Mouse (Mus musculus): Measurements from ENCODE around the gene Popdc2. TPM values are rescaled to one million over a fixed set of nuclear protein-coding genes. Genes with fewer than 3 reads are reported as not detected.

Popdc2 gene
- polyA plus RNA-seq, 1 experiment: 8.1 TPM

DNA sequence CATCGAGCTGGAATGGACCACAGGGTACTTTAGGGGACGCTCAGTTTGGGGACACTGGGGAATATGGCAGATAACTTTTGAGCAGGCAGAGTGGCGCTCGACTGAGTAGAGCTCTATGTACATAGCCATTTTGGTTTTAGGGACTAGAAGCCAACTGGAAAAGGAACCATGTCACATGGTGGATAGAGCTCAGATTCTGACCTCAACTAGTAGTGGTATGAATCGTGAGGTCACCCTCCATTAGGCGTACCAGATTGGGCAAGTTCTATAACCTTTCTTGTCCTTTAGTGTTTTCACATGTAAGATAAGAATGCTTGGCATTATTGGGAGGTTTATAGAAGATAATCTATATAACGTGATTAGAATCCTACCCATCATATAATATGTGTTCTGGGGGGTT lies 28.3 kb downstream of the Popdc2 start:
- H3K36me3 ChIP-seq (ENCODE audit: control insufficient read depth): no peaks in the 10 kb centered on the region
- no peaks in the 10 kb centered on the region; the same call in 1 of the 2 replicates for H3K27me3 ChIP-seq (ENCODE audit: control insufficient read depth)
- peaks cover 33% of the 10 kb centered on the region for H3K4me1 ChIP-seq (ENCODE audit: control insufficient read depth)
- H3K4me3 ChIP-seq (replicated peaks): no peak overlapping the region
- TF ChIP-seq TAL1 (IDR thresholded peaks at IDR 0.05; ENCODE audit: low read length): no peak
- TF ChIP-seq GATA1 (IDR thresholded peaks at IDR 0.05; ENCODE audit: low read length): no peak
- H3K9me3 ChIP-seq (ENCODE audit: control insufficient read depth, low read length): no peaks in the 10 kb centered on the region

DNA sequence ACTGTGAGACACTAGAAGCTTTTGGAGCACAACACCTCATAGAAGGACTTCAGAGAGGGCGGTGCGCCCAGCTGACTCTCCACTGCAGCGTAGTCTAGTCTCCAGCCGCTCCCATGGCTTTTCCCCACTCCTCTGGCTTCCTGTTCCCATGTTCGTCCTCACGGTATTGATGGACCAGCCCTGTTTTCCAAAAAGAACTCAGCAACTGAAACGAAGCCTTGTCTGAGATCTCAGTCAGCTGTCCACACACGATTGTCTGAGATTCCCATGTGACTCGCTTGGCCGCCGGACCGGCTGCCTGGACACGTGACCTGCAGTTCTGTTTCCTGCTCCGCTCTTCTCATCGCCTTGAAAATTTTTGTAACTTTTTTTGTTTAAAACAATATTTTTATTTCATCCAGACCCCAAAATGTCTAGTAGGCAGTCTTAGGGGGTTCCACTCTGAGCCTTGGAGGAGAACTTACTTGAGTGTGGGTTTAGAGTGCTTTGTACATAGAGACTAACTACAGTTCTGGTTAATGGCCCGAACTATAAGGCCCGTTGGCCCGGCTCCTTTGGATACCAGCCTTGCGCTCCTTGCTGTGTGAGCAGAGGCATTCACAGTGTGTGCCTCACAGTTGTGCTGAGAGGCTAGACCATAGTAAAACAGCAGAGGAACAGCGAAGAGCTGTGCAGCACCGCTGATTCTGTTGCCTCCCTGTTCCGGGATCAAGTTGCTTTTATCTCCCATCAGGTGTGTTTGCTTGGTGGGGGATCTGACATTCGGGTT lies 30.3 kb downstream of the Popdc2 start:
- H3K9me3 ChIP-seq (ENCODE audit: control insufficient read depth, low read length): no peaks in the 10 kb centered on the region
- peaks cover 17% of the 10 kb centered on the region for H3K4me1 ChIP-seq (ENCODE audit: control insufficient read depth)
- H3K4me3 ChIP-seq (replicated peaks): no peak overlapping the region
- TF ChIP-seq TAL1 (IDR thresholded peaks at IDR 0.05; ENCODE audit: low read length) (no peak), GATA1 (IDR thresholded peaks at IDR 0.05; ENCODE audit: low read length) (no peak)
- H3K27me3 ChIP-seq (ENCODE audit: control insufficient read depth): peaks cover 3% of the 10 kb centered on the region; the same call in 1 of the 2 replicates
- no peaks in the 10 kb centered on the region for H3K36me3 ChIP-seq (ENCODE audit: control insufficient read depth)

- TF ChIP-seq GATA1 (IDR thresholded peaks at IDR 0.05; ENCODE audit: low read length) (no peak), TAL1 (IDR thresholded peaks at IDR 0.05; ENCODE audit: low read length) (no peak)
- H3K36me3 ChIP-seq (ENCODE audit: control insufficient read depth): no peaks in the 10 kb centered on the region
- peaks cover 3% of the 10 kb centered on the region; the same call in 1 of the 2 replicates for H3K27me3 ChIP-seq (ENCODE audit: control insufficient read depth)
- no peak overlapping the region for H3K4me3 ChIP-seq (replicated peaks)
- H3K4me1 ChIP-seq (ENCODE audit: control insufficient read depth): peaks cover 10% of the 10 kb centered on the region
- H3K9me3 ChIP-seq (ENCODE audit: control insufficient read depth, low read length): no peaks in the 10 kb centered on the region
These were observed 32.2 kb downstream of the Popdc2 start for GRCm38 (mm10) chr16:38394191-38394618.

GRCm38 (mm10) chr16:38395060-38395730 lies 33.2 kb downstream of the Popdc2 start:
- H3K9me3 ChIP-seq (ENCODE audit: control insufficient read depth, low read length): no peaks in the 10 kb centered on the region
- H3K4me3 ChIP-seq (replicated peaks): no peak overlapping the region
- no peaks in the 10 kb centered on the region for H3K36me3 ChIP-seq (ENCODE audit: control insufficient read depth)
- peaks cover 9% of the 10 kb centered on the region; the same call in 1 of the 2 replicates for H3K27me3 ChIP-seq (ENCODE audit: control insufficient read depth)
- peaks cover 18% of the 10 kb centered on the region for H3K4me1 ChIP-seq (ENCODE audit: control insufficient read depth)
- no peak for TF ChIP-seq GATA1 (IDR thresholded peaks at IDR 0.05; ENCODE audit: low read length)
- TF ChIP-seq TAL1 (IDR thresholded peaks at IDR 0.05; ENCODE audit: low read length): no peak

DNA sequence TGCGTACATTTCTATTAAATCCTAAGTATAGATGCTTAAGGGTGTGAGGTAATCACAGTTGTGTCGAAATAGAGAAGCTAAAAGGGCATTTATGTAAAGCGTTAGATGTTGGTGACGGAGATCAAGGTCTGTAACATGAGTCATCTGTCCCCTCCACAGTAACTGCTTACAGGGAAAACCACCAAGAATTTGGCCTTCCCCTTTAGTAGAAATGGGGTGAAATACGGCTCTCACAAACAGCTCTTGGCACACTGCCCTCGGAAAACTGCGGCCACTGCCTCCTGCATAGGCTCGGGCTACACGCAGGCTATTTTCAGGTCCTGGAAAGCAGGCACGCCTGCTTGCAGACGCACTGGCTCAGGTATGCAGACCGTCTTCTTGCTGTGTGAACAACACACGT lies 34.1 kb downstream of the Popdc2 start:
- H3K9me3 ChIP-seq (ENCODE audit: control insufficient read depth, low read length): no peaks in the 10 kb centered on the region
- no peak for TF ChIP-seq TAL1 (IDR thresholded peaks at IDR 0.05; ENCODE audit: low read length)
- no peak overlapping the region for H3K4me3 ChIP-seq (replicated peaks)
- H3K36me3 ChIP-seq (ENCODE audit: control insufficient read depth): no peaks in the 10 kb centered on the region
- H3K27me3 ChIP-seq (ENCODE audit: control insufficient read depth): peaks cover 9% of the 10 kb centered on the region; the same call in 1 of the 2 replicates
- H3K4me1 ChIP-seq (ENCODE audit: control insufficient read depth): peaks cover 18% of the 10 kb centered on the region

GRCm38 (mm10) chr16:38398266-38398665 lies 36.3 kb downstream of the Popdc2 start:
- Histone ChIP-seq H3K4me1 (ENCODE audit: control insufficient read depth) (peaks cover 18% of the 10 kb centered on the region), H3K27me3 (ENCODE audit: control insufficient read depth) (peaks cover 9% of the 10 kb centered on the region; the same call in 1 of the 2 replicates), H3K36me3 (ENCODE audit: control insufficient read depth) (no peaks in the 10 kb centered on the region), H3K9me3 (ENCODE audit: control insufficient read depth, low read length) (no peaks in the 10 kb centered on the region), H3K4me3 (replicated peaks) (no peak overlapping the region)
- TF ChIP-seq GATA1 (IDR thresholded peaks at IDR 0.05; ENCODE audit: low read length): no peak
- TF ChIP-seq TAL1 (IDR thresholded peaks at IDR 0.05; ENCODE audit: low read length): no peak

DNA sequence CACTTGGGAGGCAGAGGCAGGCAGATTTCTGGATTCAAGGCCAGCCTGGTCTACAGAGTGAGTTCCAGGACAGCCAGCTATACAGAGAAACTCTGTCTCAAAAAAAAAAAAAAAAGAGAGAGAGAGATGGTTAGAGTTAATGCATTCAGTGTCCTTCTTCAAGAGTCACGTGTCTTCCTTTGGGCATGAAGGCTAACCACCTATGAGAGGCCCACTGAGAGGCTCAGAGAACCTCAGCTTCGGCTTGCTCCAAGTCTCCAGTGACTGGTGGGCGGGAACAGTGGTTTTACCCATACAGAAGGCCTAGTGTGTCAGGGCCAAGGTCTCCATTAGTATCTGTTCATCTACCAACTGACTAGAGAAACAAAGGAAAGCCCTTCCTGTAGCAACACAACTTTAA lies 37.1 kb downstream of the Popdc2 start:
- no peak overlapping the region for H3K4me3 ChIP-seq (replicated peaks)
- H3K27me3 ChIP-seq (ENCODE audit: control insufficient read depth): peaks cover 12% of the 10 kb centered on the region
- no peak for TF ChIP-seq TAL1 (IDR thresholded peaks at IDR 0.05; ENCODE audit: low read length)
- TF ChIP-seq GATA1 (IDR thresholded peaks at IDR 0.05; ENCODE audit: low read length): no peak
- no peaks in the 10 kb centered on the region; the same call in 1 of the 2 replicates for H3K36me3 ChIP-seq (ENCODE audit: control insufficient read depth)
- peaks cover 16% of the 10 kb centered on the region for H3K4me1 ChIP-seq (ENCODE audit: control insufficient read depth)
- H3K9me3 ChIP-seq (ENCODE audit: control insufficient read depth, low read length): no peaks in the 10 kb centered on the region

GRCm38 (mm10) chr16:38399531-38400231 lies 37.7 kb downstream of the Popdc2 start:
- Histone ChIP-seq H3K4me1 (ENCODE audit: control insufficient read depth) (peaks cover 13% of the 10 kb centered on the region), H3K9me3 (ENCODE audit: control insufficient read depth, low read length) (no peaks in the 10 kb centered on the region), H3K27me3 (ENCODE audit: control insufficient read depth) (peaks cover 12% of the 10 kb centered on the region), H3K4me3 (replicated peaks) (no peak overlapping the region), H3K36me3 (ENCODE audit: control insufficient read depth) (no peaks in the 10 kb centered on the region; the same call in 1 of the 2 replicates)
- TF ChIP-seq TAL1 (IDR thresholded peaks at IDR 0.05; ENCODE audit: low read length) (no peak), GATA1 (IDR thresholded peaks at IDR 0.05; ENCODE audit: low read length) (no peak)
